Mouse (Mus musculus): ENCODE measurements around the gene Pgghg. TPM values are rescaled to one million over a fixed set of nuclear protein-coding genes. Genes with fewer than 3 reads are reported as not detected.

The Pgghg gene
- polyA plus RNA-seq, 1 experiment from 2014 or later = 6.3 TPM

GRCm38 (mm10) chr7:140921225-140921975 is 19.8 kb upstream of the Pgghg start:
- ATAC-seq = no peak
- Histone ChIP-seq H3K9ac (replicated peaks) (no peak overlapping the region), H3K4me2 (ENCODE audit: low read depth, low read length) (no peak overlapping the region), H3K36me3 (replicated peaks; ENCODE audit: insufficient read depth, low read length) (no peaks in the 10 kb centered on the region; the same call in 1 of the 2 replicates), H3K27ac (ENCODE audit: low read depth) (no peak overlapping the region), H3K9me3 (ENCODE audit: low read length) (no peaks in the 10 kb centered on the region), H3K4me3 (ENCODE audit: low read depth, low read length) (no peak overlapping the region), H3K4me1 (ENCODE audit: insufficient read depth) (peaks cover 11% of the 10 kb centered on the region), H3K27me3 (ENCODE audit: insufficient read depth, low read length) (peaks cover 27% of the 10 kb centered on the region)
- TF ChIP-seq CTCF (IDR thresholded peaks at IDR 0.05; ENCODE audit: low read depth) = no peak
- no peak for TF ChIP-seq EP300 (IDR thresholded peaks at IDR 0.05; ENCODE audit: low read depth)
- WGBS (ENCODE audit: insufficient replicate concordance) = 33% methylated on average over 22 of the region's 22 CpGs
- DNase-seq = no peak

GRCm38 (mm10) chr7:140922398-140923069 is 18.7 kb upstream of the Pgghg start:
- H3K27ac ChIP-seq (ENCODE audit: low read depth) = no peak overlapping the region
- peak overlapping the region; percentile 59 for H3K4me2 ChIP-seq (ENCODE audit: low read depth, low read length)
- peak overlapping the region; percentile 27 for H3K4me3 ChIP-seq (ENCODE audit: low read depth, low read length)
- no peaks in the 10 kb centered on the region for H3K9me3 ChIP-seq (ENCODE audit: low read length)
- H3K4me1 ChIP-seq (ENCODE audit: insufficient read depth) = peaks cover 11% of the 10 kb centered on the region
- no peak overlapping the region for H3K9ac ChIP-seq (replicated peaks)
- WGBS (ENCODE audit: insufficient replicate concordance) = 2% methylated on average over 49 of the region's 49 CpGs
- no peaks in the 10 kb centered on the region; the same call in 1 of the 2 replicates for H3K36me3 ChIP-seq (replicated peaks; ENCODE audit: insufficient read depth, low read length)
- H3K27me3 ChIP-seq (ENCODE audit: insufficient read depth, low read length) = peaks cover 27% of the 10 kb centered on the region
- TF ChIP-seq CTCF (IDR thresholded peaks at IDR 0.05; ENCODE audit: low read depth) = no peak
- no peak for TF ChIP-seq EP300 (IDR thresholded peaks at IDR 0.05; ENCODE audit: low read depth)
- DNase-seq (peak; percentile 72), ATAC-seq (peak; percentile 81)

- DNase-seq = no peak
- Histone ChIP-seq H3K4me3 (ENCODE audit: low read depth, low read length) (no peak overlapping the region), H3K27me3 (ENCODE audit: insufficient read depth, low read length) (peaks cover 27% of the 10 kb centered on the region), H3K27ac (ENCODE audit: low read depth) (no peak overlapping the region), H3K36me3 (replicated peaks; ENCODE audit: insufficient read depth, low read length) (peaks cover 2% of the 10 kb centered on the region), H3K4me2 (ENCODE audit: low read depth, low read length) (peak overlapping the region; percentile 59), H3K9me3 (ENCODE audit: low read length) (no peaks in the 10 kb centered on the region), H3K4me1 (ENCODE audit: insufficient read depth) (peaks cover 11% of the 10 kb centered on the region), H3K9ac (replicated peaks) (no peak overlapping the region)
- ATAC-seq = no peak
- TF ChIP-seq EP300 (IDR thresholded peaks at IDR 0.05; ENCODE audit: low read depth) (no peak), CTCF (IDR thresholded peaks at IDR 0.05; ENCODE audit: low read depth) (no peak)
- 26% methylated on average over 30 of the region's 30 CpGs for WGBS (ENCODE audit: insufficient replicate concordance)
These were observed 18.0 kb upstream of the Pgghg start for GRCm38 (mm10) chr7:140923070-140923775.

- H3K27ac ChIP-seq (ENCODE audit: low read depth) = no peak overlapping the region
- TF ChIP-seq CTCF (IDR thresholded peaks at IDR 0.05; ENCODE audit: low read depth) (no peak), EP300 (IDR thresholded peaks at IDR 0.05; ENCODE audit: low read depth) (no peak)
- H3K4me1 ChIP-seq (ENCODE audit: insufficient read depth) = peaks cover 5% of the 10 kb centered on the region
- H3K4me3 ChIP-seq (ENCODE audit: low read depth, low read length) = no peak overlapping the region
- H3K9me3 ChIP-seq (ENCODE audit: low read length) = no peaks in the 10 kb centered on the region
- ATAC-seq (no peak; the same call in 1 of the 2 replicates), DNase-seq (no peak)
- peaks cover 18% of the 10 kb centered on the region for H3K27me3 ChIP-seq (ENCODE audit: insufficient read depth, low read length)
- no peak overlapping the region for H3K9ac ChIP-seq (replicated peaks)
- H3K36me3 ChIP-seq (replicated peaks; ENCODE audit: insufficient read depth, low read length) = peaks cover 11% of the 10 kb centered on the region; the same call in 1 of the 2 replicates
- no peak overlapping the region for H3K4me2 ChIP-seq (ENCODE audit: low read depth, low read length)
- 70% methylated on average over 6 of the region's 6 CpGs for WGBS (ENCODE audit: insufficient replicate concordance)
These were observed 14.0 kb upstream of the Pgghg start for GRCm38 (mm10) chr7:140927181-140927580.

GRCm38 (mm10) chr7:140938436-140938835 is 2.8 kb upstream of the Pgghg start:
- ATAC-seq (no peak), DNase-seq (no peak)
- H3K27ac ChIP-seq (ENCODE audit: low read depth) = no peak overlapping the region
- no peak overlapping the region for H3K4me2 ChIP-seq (ENCODE audit: low read depth, low read length)
- 48% methylated on average over 3 of the region's 3 CpGs for WGBS (ENCODE audit: insufficient replicate concordance)
- no peak overlapping the region for H3K9ac ChIP-seq (replicated peaks)
- H3K27me3 ChIP-seq (ENCODE audit: insufficient read depth, low read length) = no peaks in the 10 kb centered on the region
- no peak overlapping the region for H3K4me3 ChIP-seq (ENCODE audit: low read depth, low read length)
- H3K36me3 ChIP-seq (replicated peaks; ENCODE audit: insufficient read depth, low read length) = no peaks in the 10 kb centered on the region
- H3K9me3 ChIP-seq (ENCODE audit: low read length) = no peaks in the 10 kb centered on the region
- H3K4me1 ChIP-seq (ENCODE audit: insufficient read depth) = peaks cover 22% of the 10 kb centered on the region
- TF ChIP-seq CTCF (IDR thresholded peaks at IDR 0.05; ENCODE audit: low read depth) (peak; percentile 61), EP300 (IDR thresholded peaks at IDR 0.05; ENCODE audit: low read depth) (no peak)

GRCm38 (mm10) chr7:140938896-140939295 is 2.3 kb upstream of the Pgghg start:
- WGBS (ENCODE audit: insufficient replicate concordance) = 63% methylated on average over 2 of the region's 2 CpGs
- Histone ChIP-seq H3K9ac (replicated peaks) (no peak overlapping the region), H3K27me3 (ENCODE audit: insufficient read depth, low read length) (no peaks in the 10 kb centered on the region), H3K9me3 (ENCODE audit: low read length) (no peaks in the 10 kb centered on the region), H3K4me1 (ENCODE audit: insufficient read depth) (peaks cover 22% of the 10 kb centered on the region), H3K36me3 (replicated peaks; ENCODE audit: insufficient read depth, low read length) (no peaks in the 10 kb centered on the region), H3K4me2 (ENCODE audit: low read depth, low read length) (no peak overlapping the region), H3K4me3 (ENCODE audit: low read depth, low read length) (no peak overlapping the region), H3K27ac (ENCODE audit: low read depth) (no peak overlapping the region)
- ATAC-seq (no peak), DNase-seq (no peak)
- no peak for TF ChIP-seq EP300 (IDR thresholded peaks at IDR 0.05; ENCODE audit: low read depth)
- TF ChIP-seq CTCF (IDR thresholded peaks at IDR 0.05; ENCODE audit: low read depth) = no peak

All from liver, postnatal 0 days (tissue).